Comparison of ENCODE assay signal across 8 mouse cellular contexts in the genomic region with DNA sequence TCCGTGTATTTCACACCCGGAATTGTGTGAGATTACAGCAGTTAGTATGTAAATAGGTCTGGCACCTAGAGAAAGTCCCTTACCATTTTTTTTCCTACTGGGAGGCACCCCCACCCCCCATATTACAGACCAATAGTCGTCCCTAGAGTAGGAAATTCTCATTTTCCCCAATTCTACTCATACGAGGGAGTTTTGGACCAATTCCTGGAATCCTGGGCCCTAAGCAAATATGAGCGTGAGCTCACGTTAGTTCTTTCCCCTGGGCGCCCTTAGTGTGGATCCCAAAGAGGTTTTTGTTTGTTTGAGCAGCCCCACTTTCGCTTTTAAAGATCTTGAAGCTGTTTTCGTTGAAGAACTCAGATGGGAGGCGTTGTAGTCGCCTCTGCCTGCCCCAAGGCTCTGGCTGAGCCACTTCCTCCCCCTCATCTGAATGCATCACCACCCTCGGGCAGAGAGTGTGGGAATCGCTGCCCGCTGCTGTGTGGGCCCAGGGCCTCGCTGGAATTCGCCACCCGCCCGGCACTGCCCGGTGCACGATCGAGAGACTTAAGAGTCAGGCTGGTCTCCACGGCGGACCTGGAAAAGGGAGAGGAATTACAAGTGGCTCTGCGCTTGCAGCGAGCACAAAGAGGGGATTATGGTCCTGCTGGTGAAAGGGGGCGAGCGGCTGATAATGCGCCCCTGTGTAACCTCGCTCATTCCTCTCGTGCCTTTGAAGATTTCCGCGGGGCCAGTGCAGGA.
DNase-seq lines count a peak whose midpoint lies in the region; ATAC-seq lines count a peak whose summit lies in the region.

No protein-coding gene starts in this region.

- H3K27ac ChIP-seq in hindbrain, embryonic 12.5 days = peak overlapping the region; percentile 83

- WGBS in hindbrain, embryonic 12.5 days = 6% methylated on average over 32 of the region's 32 CpGs

- no peaks in the 10 kb centered on the region for H3K9me3 ChIP-seq in hindbrain, embryonic 12.5 days (replicated peaks)

- no peaks in the 10 kb centered on the region for H3K27me3 ChIP-seq in hindbrain, embryonic 12.5 days

- DNase-seq in Muller cell, postnatal 12 days (ENCODE audit: inconsistent ontology term) = peak; percentile 91
- DNase-seq in cerebellum, adult 18-20 months = peak; percentile 65 to 71
- DNase-seq in forelimb bud, embryonic 11.5 days (ENCODE audit: low read depth, low spot score) = peak; percentile 42
- peak; percentile 69 to 73 for DNase-seq in layer of hippocampus, postnatal 36 days
- peak; percentile 51 for DNase-seq in lung, postnatal 14 days
- peak; percentile 56 for DNase-seq in retina, embryonic 14.5 days (ENCODE audit: low spot score)
- DNase-seq in urinary bladder, postnatal 14 days (ENCODE audit: low spot score) = peak; percentile 48

- no peaks in the 10 kb centered on the region for H3K36me3 ChIP-seq in hindbrain, embryonic 12.5 days

- peaks cover 17% of the 10 kb centered on the region for H3K4me1 ChIP-seq in hindbrain, embryonic 12.5 days

- peak; percentile 94 for ATAC-seq in hindbrain, embryonic 12.5 days (ENCODE audit: low FRiP score)

- peak overlapping the region; percentile 35 for H3K4me3 ChIP-seq in hindbrain, embryonic 12.5 days

- H3K4me2 ChIP-seq in hindbrain, embryonic 12.5 days (replicated peaks) = peak overlapping the region; percentile 67

- H3K9ac ChIP-seq in hindbrain, embryonic 12.5 days = peak overlapping the region; percentile 56

Comparison
In these comparisons a context has a peak if more than half of its experiments do, and no peak if none do; other contexts are left out.
1. Peak in every context shown above with its lines: DNase-seq, ATAC-seq, H3K4me3 ChIP-seq and H3K27ac ChIP-seq.